Mouse (Mus musculus): ENCODE measurements around the gene Mtor. TPM values are rescaled to one million over a fixed set of nuclear protein-coding genes. Genes with fewer than 3 reads are reported as not detected.

Gene Mtor
- polyA plus RNA-seq, 1 experiment from 2014 or later = 28.2 TPM

DNA sequence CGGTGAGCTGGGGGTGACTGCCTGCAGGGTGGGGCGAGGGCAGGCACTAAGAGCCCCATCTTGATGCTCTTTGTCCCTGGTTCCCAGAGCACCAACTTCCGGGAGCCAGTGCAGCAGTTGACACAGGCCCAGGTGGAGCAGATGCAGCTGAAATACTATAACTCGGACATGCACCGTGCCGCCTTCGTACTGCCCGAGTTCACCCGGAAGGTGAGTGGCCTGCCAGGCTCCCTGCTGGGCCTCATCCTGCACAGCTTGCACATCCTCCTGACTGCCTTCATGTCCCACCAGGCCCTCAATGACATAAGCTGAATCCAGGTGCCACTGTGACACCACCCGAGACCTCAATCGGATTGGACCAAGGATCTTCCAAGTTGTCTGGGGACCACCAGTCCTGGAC lies 145.6 kb downstream of the Mtor start:
- Histone ChIP-seq H3K4me3 (no peak overlapping the region), H3K4me2 (replicated peaks) (no peak overlapping the region), H3K27me3 (replicated peaks) (no peaks in the 10 kb centered on the region), H3K9me3 (no peaks in the 10 kb centered on the region), H3K36me3 (peaks cover 49% of the 10 kb centered on the region), H3K4me1 (peaks cover 20% of the 10 kb centered on the region), H3K27ac (no peak overlapping the region), H3K9ac (no peak overlapping the region)
- 94% methylated on average over 11 of the region's 11 CpGs for WGBS
- ATAC-seq (ENCODE audit: low FRiP score, low read depth) = no peak

DNA sequence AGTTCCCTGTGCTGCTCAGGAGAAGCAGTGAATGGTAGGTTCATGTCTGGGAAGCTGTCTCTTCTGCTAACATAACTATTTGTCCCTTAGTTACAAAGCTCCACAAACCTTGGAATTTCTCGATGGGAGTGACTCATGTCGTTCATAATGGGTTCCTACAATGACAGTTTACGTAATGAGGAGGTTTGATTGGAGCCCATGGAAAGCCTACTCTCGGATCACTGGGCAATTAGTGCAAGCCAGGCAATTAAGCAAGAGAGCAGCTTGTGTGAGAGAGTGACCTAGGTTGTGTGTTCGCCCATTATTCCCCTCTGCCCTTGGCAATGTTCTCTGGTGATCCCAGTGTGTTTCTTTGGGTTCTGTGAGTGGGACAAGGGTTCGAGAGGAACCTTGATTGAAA lies 147.5 kb downstream of the Mtor start:
- H3K9me3 ChIP-seq = no peaks in the 10 kb centered on the region
- no peak overlapping the region for H3K27ac ChIP-seq
- H3K4me1 ChIP-seq = peaks cover 16% of the 10 kb centered on the region
- H3K9ac ChIP-seq = no peak overlapping the region
- H3K36me3 ChIP-seq = peaks cover 49% of the 10 kb centered on the region
- WGBS = 92% methylated on average over 6 of the region's 6 CpGs
- H3K4me2 ChIP-seq (replicated peaks) = no peak overlapping the region
- no peaks in the 10 kb centered on the region for H3K27me3 ChIP-seq (replicated peaks)
- ATAC-seq (ENCODE audit: low FRiP score, low read depth) = no peak
- no peak overlapping the region for H3K4me3 ChIP-seq

DNA sequence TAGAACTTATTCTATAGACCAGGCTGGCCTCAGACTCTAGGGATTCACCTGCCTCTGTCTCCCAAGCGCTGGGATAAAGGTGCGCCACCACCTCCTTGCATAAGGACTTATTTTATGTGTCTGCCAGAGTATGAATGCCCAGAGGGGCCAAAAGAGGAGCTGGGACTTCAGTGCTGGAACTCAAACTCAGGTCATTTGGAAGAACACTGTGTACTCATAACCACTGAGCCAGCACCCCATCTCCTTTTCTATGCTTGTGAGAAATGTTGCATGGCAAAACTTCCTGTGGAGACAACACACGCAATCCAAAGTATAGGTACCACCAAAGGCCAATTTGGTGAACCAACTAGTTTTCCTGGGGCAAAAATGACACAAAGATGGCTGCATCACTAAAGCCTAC lies 148.3 kb downstream of the Mtor start:
- Histone ChIP-seq H3K36me3 (peaks cover 49% of the 10 kb centered on the region), H3K9me3 (no peaks in the 10 kb centered on the region), H3K4me1 (peaks cover 16% of the 10 kb centered on the region), H3K27ac (no peak overlapping the region), H3K9ac (no peak overlapping the region), H3K4me3 (no peak overlapping the region), H3K27me3 (replicated peaks) (no peaks in the 10 kb centered on the region), H3K4me2 (replicated peaks) (no peak overlapping the region)
- WGBS = 98% methylated on average over 3 of the region's 3 CpGs
- ATAC-seq (ENCODE audit: low FRiP score, low read depth) = no peak

DNA sequence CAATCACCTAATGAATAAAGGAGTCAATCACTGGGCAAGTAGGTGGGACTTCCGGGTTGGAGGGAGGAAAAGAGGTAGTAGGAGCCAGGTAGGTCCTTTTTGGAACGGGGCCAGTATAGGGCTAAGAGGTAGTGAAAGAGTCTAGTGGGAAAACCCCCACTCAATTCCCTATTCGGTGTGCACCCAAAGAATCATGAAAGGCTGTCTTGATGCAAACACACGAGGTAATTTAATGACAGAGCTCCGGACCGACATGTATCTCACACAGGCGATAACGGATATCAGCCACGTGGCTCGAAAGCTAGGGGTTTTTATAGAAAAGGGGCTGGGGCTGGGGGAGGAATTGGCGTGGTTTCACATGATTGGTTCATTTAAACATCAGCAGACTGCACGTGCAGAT lies 150.4 kb downstream of the Mtor start:
- no peak overlapping the region for H3K27ac ChIP-seq
- 92% methylated on average over 12 of the region's 12 CpGs for WGBS
- peaks cover 41% of the 10 kb centered on the region for H3K36me3 ChIP-seq
- H3K4me3 ChIP-seq = no peak overlapping the region
- H3K27me3 ChIP-seq (replicated peaks) = no peaks in the 10 kb centered on the region
- no peak overlapping the region for H3K4me2 ChIP-seq (replicated peaks)
- H3K9me3 ChIP-seq = no peaks in the 10 kb centered on the region
- ATAC-seq (ENCODE audit: low FRiP score, low read depth) = no peak
- H3K4me1 ChIP-seq = no peaks in the 10 kb centered on the region
- H3K9ac ChIP-seq = no peak overlapping the region

DNA sequence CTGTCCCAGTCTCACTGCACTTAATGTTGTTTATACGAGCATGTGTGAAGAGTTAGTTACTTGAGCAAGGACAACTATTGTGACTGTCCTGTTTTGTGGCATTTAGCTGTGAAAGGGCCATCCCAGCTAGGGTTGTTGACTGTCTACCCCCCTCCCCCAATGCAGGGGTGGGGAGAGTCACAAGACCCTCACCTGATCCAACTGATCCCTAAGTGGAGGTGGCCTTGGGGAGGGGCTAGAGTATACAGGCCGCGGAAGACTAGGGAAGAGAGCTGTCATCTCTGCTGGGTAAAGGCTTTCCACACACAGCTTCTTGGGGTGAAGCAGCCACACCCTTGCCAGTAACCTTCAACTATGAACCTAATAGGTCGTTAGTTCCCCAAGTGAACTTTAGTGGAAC lies 151.9 kb downstream of the Mtor start:
- Histone ChIP-seq H3K9me3 (no peaks in the 10 kb centered on the region), H3K36me3 (peaks cover 26% of the 10 kb centered on the region), H3K27ac (no peak overlapping the region), H3K4me2 (replicated peaks) (no peak overlapping the region), H3K27me3 (replicated peaks) (no peaks in the 10 kb centered on the region), H3K9ac (no peak overlapping the region), H3K4me1 (no peaks in the 10 kb centered on the region), H3K4me3 (no peak overlapping the region)
- no peak for ATAC-seq (ENCODE audit: low FRiP score, low read depth)
- 89% methylated on average over 4 of the region's 4 CpGs for WGBS

DNA sequence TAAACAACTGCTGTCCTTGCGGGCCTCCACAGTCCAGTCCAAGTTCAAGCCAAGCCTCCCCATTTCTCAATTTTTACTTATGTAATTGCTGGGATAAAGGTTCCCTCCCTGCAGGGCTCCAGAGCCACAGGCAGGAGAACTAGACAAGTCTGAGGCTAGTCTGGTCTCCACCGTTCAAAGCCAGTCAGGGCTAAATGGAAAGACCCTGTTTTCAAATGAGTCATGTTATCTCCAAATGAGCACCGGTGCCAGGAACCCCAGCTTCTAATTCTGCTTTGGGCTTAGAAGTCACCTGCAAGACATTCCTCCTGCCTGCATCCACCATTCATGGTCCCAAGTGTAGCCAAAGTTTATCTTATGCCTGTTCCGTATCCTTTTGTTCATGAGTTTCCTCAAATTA lies 153.5 kb downstream of the Mtor start:
- Histone ChIP-seq H3K9ac (no peak overlapping the region), H3K4me3 (no peak overlapping the region), H3K9me3 (no peaks in the 10 kb centered on the region), H3K4me1 (no peaks in the 10 kb centered on the region), H3K4me2 (replicated peaks) (no peak overlapping the region), H3K27ac (no peak overlapping the region), H3K27me3 (replicated peaks) (no peaks in the 10 kb centered on the region), H3K36me3 (peaks cover 13% of the 10 kb centered on the region)
- ATAC-seq (ENCODE audit: low FRiP score, low read depth) = no peak
- WGBS = 89% methylated on average over 4 of the region's 4 CpGs

DNA sequence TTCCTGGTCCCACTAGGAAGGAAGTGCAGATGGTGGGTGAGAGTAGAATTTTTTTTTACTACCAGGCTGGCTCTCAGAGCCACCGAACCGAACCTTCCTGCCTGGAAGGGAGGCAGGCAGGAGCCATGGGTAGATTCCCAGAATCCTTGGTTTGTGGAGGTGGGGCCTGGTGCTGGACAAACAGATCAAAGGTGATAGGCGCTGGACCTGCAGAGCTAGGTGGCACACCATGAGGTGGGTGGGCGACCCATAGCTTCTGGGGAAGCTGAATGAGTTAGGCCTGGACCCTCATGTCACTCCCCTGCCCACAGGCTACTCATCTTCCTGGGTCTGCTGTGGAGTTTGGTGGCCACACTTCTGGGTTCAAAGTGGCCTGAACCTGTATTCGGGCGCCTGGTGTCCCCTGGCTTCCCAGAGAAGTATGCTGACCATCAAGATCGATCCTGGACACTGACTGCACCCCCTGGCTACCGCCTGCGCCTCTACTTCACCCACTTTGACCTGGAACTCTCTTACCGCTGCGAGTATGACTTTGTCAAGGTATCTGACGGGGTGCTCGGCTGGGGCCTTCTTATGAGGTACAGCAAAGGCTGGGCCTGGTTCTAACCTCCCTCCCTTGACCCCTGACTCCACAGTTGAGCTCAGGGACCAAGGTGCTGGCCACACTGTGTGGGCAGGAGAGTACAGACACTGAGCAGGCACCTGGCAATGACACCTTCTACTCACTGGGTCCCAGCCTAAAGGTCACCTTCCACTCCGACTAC lies 154.1 kb downstream of the Mtor start, which contains the start of gene Masp2:
Masp2 (plus strand) TSS at position 198 of the 764 bp plus-strand sequence.
- no peak for ATAC-seq (ENCODE audit: low FRiP score, low read depth)

DNA sequence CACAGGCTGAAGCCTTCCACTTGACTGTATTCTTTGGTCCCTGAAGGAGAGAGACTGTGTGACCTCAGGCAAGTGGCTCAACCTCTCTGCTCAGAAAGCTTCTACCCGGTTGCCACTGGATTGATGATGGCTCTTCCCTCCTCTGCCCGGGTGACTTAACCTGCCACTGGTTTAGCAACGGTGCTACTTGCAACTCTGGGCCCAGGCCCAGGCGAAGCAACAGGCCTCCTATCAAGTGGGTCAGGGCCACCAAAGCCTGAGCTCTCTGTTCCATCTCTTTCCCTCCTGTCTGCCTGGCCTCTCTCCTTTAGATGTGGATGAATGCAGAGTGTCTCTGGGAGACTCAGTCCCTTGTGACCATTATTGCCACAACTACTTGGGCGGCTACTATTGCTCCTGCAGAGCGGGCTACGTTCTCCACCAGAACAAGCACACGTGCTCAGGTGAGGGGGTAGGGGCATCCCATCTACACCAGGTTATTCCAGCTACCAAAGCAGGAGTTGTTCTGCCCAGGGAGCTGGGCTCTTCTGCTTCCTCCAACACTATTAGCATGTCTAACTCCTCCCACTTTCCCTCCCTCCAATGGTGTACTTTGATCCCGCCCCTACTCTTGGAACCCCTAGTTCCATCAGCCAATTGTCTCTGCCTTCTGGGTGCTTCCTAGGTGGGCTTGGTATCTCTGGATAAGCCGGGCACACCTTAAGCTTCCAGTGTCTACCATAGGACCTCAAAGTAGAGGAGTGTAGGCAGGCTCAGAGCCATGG lies 155.1 kb downstream of the Mtor start:
- Histone ChIP-seq H3K4me1 (no peaks in the 10 kb centered on the region), H3K9me3 (no peaks in the 10 kb centered on the region), H3K4me2 (replicated peaks) (no peak overlapping the region), H3K36me3 (peaks cover 8% of the 10 kb centered on the region), H3K27ac (no peak overlapping the region), H3K9ac (no peak overlapping the region), H3K4me3 (no peak overlapping the region), H3K27me3 (replicated peaks) (no peaks in the 10 kb centered on the region)
- ATAC-seq (ENCODE audit: low FRiP score, low read depth) = no peak
- 68% methylated on average over 10 of the region's 10 CpGs for WGBS

More for the DNA sequence above, 154.1 kb downstream of the Mtor start, which contains the start of gene Masp2:
- WGBS = 92% methylated on average over 14 of the region's 14 CpGs
- no peaks in the 10 kb centered on the region for H3K27me3 ChIP-seq (replicated peaks)
- H3K4me3 ChIP-seq = no peak within 1 kb of the TSS
- no peak within 1 kb of the TSS for H3K9ac ChIP-seq
- H3K4me2 ChIP-seq (replicated peaks) = no peak within 1 kb of the TSS
- H3K9me3 ChIP-seq = no peaks in the 10 kb centered on the region
- peaks cover 12% of the 10 kb centered on the region for H3K36me3 ChIP-seq
- no peaks in the 10 kb centered on the region for H3K4me1 ChIP-seq
- no peak within 1 kb of the TSS for H3K27ac ChIP-seq

DNA sequence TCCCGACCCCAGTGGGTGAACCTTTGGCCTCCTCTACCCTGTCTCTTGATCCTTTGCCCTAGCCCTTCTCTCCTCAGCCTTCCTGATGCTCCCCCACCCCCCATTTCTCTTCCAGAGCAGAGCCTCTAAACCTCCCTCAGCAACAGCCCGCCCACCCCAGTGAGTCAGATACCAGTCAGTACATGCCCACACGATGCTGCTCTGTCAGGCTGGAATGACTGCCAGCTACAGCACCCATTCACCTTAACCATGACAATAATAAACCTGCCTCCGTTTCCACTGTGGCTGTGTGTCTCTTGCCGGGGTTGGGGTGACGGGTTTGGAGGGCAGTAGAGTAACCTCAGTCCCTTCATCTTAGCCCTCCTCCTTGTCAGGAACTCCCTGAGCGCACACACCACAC lies 155.7 kb downstream of the Mtor start:
- H3K27ac ChIP-seq = no peak overlapping the region
- peaks cover 6% of the 10 kb centered on the region for H3K36me3 ChIP-seq
- H3K9ac ChIP-seq = no peak overlapping the region
- H3K4me1 ChIP-seq = no peaks in the 10 kb centered on the region
- H3K4me3 ChIP-seq = no peak overlapping the region
- WGBS = 79% methylated on average over 7 of the region's 7 CpGs
- ATAC-seq (ENCODE audit: low FRiP score, low read depth) = no peak
- H3K9me3 ChIP-seq = no peaks in the 10 kb centered on the region
- H3K4me2 ChIP-seq (replicated peaks) = no peak overlapping the region
- H3K27me3 ChIP-seq (replicated peaks) = no peaks in the 10 kb centered on the region

DNA sequence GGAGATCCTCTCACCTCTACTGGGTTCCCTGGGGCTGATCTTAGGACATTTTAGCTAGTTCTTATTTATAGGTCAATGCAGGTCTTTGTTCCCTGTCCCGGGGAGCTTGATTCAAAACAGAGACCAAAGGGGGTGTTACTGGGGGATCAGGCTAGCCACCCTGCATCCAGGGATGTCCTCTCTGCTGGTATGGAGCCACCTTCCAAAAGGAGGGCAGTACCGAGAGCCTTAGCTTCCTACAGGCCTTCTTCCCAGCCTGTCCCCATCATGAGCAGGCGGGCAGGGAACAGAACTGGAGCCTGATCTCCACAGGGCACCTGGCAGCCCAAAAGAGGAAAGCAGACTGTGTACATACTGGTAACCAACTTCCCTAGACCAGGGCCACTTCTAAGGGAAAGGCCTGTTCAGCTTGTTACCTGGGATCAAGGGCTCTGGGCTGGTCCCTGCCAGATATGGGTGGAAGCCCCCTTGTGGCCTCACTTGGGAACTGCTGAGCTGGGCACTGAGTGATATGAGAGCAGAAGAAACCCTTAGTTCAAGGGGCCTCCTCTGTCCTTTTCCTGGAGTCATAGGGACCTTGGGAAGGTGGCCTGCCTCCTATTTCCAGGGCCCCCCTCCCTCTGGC lies 156.2 kb downstream of the Mtor start:
- WGBS = 83% methylated on average over 3 of the region's 3 CpGs
- Histone ChIP-seq H3K9ac (no peak overlapping the region), H3K4me1 (no peaks in the 10 kb centered on the region), H3K4me2 (replicated peaks) (no peak overlapping the region), H3K27me3 (replicated peaks) (no peaks in the 10 kb centered on the region), H3K4me3 (no peak overlapping the region), H3K36me3 (peaks cover 7% of the 10 kb centered on the region), H3K27ac (no peak overlapping the region), H3K9me3 (no peaks in the 10 kb centered on the region)
- ATAC-seq (ENCODE audit: low FRiP score, low read depth) = no peak
